Mouse (Mus musculus) right cerebral cortex, postnatal 25 days (tissue): ENCODE data around the gene Gm45208.
"Not testable (repeated sequence)": the region's sequence is repeated elsewhere in the genome, so short reads cannot be mapped to it uniquely, and the experiment has no call there.

ENCODE experiments used
- DNase-seq: peaks from one replicate; pipeline ENCODE4 v3.0.0; 2022

Gm45208 gene

GRCm38 (mm10) chrX:7721514-7722281, at the start of gene Gm45208:
Gm45208 (plus strand) TSS chrX:7722245.
- peak; percentile 74 for DNase-seq

GRCm38 (mm10) chrX:7672739-7673138, 49.3 kb upstream of the Gm45208 start:
- no peak for DNase-seq

GRCm38 (mm10) chrX:7673578-7674281, 48.3 kb upstream of the Gm45208 start:
- DNase-seq: no peak

- no peak for DNase-seq
Measured at GRCm38 (mm10) chrX:7674284-7675000, 47.6 kb upstream of the Gm45208 start.

GRCm38 (mm10) chrX:7675001-7675380, 47.1 kb upstream of the Gm45208 start:
- DNase-seq: no peak

GRCm38 (mm10) chrX:7678986-7679385, 43.1 kb upstream of the Gm45208 start:
- DNase-seq: no peak

GRCm38 (mm10) chrX:7679405-7680056, 42.5 kb upstream of the Gm45208 start:
- peak; percentile 80 for DNase-seq

- no peak for DNase-seq
Measured at GRCm38 (mm10) chrX:7680057-7680412, 42.0 kb upstream of the Gm45208 start.

- DNase-seq: no peak
Measured at GRCm38 (mm10) chrX:7680864-7681263, 41.2 kb upstream of the Gm45208 start, which contains the start of gene Magix. Magix (minus strand) TSS chrX:7681251.

GRCm38 (mm10) chrX:7688321-7688720, 33.7 kb upstream of the Gm45208 start:
- DNase-seq: no peak

- DNase-seq: no peak
Measured at GRCm38 (mm10) chrX:7690486-7690885, 31.6 kb upstream of the Gm45208 start.

- no peak for DNase-seq
Measured at GRCm38 (mm10) chrX:7692862-7693261, 29.2 kb upstream of the Gm45208 start.

GRCm38 (mm10) chrX:7696520-7696919, 25.5 kb upstream of the Gm45208 start:
- DNase-seq: no peak

GRCm38 (mm10) chrX:7696954-7697381, 25.1 kb upstream of the Gm45208 start, which contains the start of gene Gpkow:
Gpkow (plus strand) TSS chrX:7697131.
- peak; percentile 80 for DNase-seq

- not testable (repeated sequence) for DNase-seq
Measured at GRCm38 (mm10) chrX:7713764-7714134, 8.3 kb upstream of the Gm45208 start.

GRCm38 (mm10) chrX:7714135-7714899, 7.7 kb upstream of the Gm45208 start, which contains the start of gene Wdr45:
Wdr45 (plus strand) TSS chrX:7714333.
- DNase-seq: peak; percentile 87

GRCm38 (mm10) chrX:7716058-7716457, 6.0 kb upstream of the Gm45208 start:
- not testable (repeated sequence) for DNase-seq

- no peak for DNase-seq
Measured at GRCm38 (mm10) chrX:7722282-7722611, 202 bp downstream of the Gm45208 start.

GRCm38 (mm10) chrX:7722691-7723090, 646 bp downstream of the Gm45208 start:
- no peak for DNase-seq

GRCm38 (mm10) chrX:7724135-7724534, 2.1 kb downstream of the Gm45208 start:
- DNase-seq: no peak

- no peak for DNase-seq
Measured at GRCm38 (mm10) chrX:7725841-7726240, 3.8 kb downstream of the Gm45208 start.

- DNase-seq: no peak
Measured at GRCm38 (mm10) chrX:7727176-7727575, 5.1 kb downstream of the Gm45208 start.
